Mouse (Mus musculus): ENCODE measurements around the gene 6330409D20Rik. TPM values are rescaled to one million over a fixed set of nuclear protein-coding genes. Genes with fewer than 3 reads are reported as not detected.

Gene 6330409D20Rik
- polyA plus RNA-seq, 1 experiment from 2014 or later: 0.33 TPM

DNA sequence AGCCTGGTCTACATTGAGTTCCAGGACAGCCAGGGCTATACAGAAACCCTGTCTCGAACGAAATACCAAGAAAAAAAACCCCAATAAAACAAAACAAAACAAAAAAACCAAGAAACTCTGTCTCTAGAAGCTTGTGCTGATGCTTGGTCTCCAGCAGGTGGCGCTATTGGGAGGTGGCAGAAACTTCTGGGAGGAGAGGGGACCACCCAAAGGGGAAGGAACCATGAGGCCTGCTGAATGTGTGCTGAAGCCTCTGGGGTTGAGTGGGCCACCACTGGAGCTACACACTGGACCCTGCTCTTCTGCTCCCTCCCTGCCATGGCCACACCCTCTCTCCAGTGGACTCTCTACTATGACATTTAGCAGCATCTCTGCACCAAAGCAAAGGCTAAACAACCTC, 32.2 kb downstream of the 6330409D20Rik start:
- Histone ChIP-seq H3K4me2 (ENCODE audit: low read depth, low read length) (no peak overlapping the region), H3K27me3 (replicated peaks; ENCODE audit: control insufficient read depth, insufficient read depth, low read length) (no peaks in the 10 kb centered on the region), H3K9ac (ENCODE audit: low read depth, low read length) (no peak overlapping the region), H3K4me3 (ENCODE audit: low read depth, low read length) (no peak overlapping the region), H3K9me3 (ENCODE audit: control insufficient read depth, low read length) (no peaks in the 10 kb centered on the region), H3K36me3 (ENCODE audit: control insufficient read depth, insufficient read depth, low read length) (peaks cover 70% of the 10 kb centered on the region), H3K4me1 (ENCODE audit: control insufficient read depth, insufficient read depth, low read length) (0 out of 2 replicates have a peak, but pooled peaks cover 3% of the 10 kb centered on the region), H3K27ac (replicated peaks; ENCODE audit: low read depth, low read length) (no peak overlapping the region)
- peak; percentile 73 for DNase-seq (ENCODE audit: low spot score)
- no peak for ATAC-seq (ENCODE audit: low read depth)
- 50% methylated on average over 3 of the region's 3 CpGs for WGBS

DNA sequence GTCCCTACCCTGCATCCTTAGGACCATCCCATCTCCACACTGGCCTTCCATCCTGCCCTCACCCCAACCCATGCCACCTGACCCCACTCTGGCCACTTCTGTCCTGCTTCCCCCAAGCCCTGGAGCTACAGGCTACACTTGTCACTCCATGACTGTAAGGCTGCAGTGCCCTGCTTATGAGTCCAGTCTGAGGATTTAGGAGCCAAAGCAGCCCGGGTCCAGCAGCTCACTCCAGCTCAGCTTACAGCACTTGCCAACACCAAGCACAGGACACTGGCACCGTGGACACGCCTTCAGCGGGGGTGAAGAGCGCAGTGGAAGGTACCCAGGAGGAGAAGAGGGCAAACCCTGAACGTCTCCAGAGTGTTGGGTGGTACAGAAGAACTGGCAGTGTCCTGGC, 33.8 kb downstream of the 6330409D20Rik start:
- H3K4me2 ChIP-seq (ENCODE audit: low read depth, low read length): no peak overlapping the region
- H3K4me3 ChIP-seq (ENCODE audit: low read depth, low read length): no peak overlapping the region
- ATAC-seq (ENCODE audit: low read depth) (no peak), DNase-seq (ENCODE audit: low spot score) (no peak)
- no peaks in the 10 kb centered on the region for H3K27me3 ChIP-seq (replicated peaks; ENCODE audit: control insufficient read depth, insufficient read depth, low read length)
- H3K9ac ChIP-seq (ENCODE audit: low read depth, low read length): no peak overlapping the region
- H3K27ac ChIP-seq (replicated peaks; ENCODE audit: low read depth, low read length): no peak overlapping the region
- no peaks in the 10 kb centered on the region for H3K9me3 ChIP-seq (ENCODE audit: control insufficient read depth, low read length)
- 0 out of 2 replicates have a peak, but pooled peaks cover 3% of the 10 kb centered on the region for H3K4me1 ChIP-seq (ENCODE audit: control insufficient read depth, insufficient read depth, low read length)
- peaks cover 82% of the 10 kb centered on the region for H3K36me3 ChIP-seq (ENCODE audit: control insufficient read depth, insufficient read depth, low read length)
- 92% methylated on average over 6 of the region's 6 CpGs for WGBS

DNA sequence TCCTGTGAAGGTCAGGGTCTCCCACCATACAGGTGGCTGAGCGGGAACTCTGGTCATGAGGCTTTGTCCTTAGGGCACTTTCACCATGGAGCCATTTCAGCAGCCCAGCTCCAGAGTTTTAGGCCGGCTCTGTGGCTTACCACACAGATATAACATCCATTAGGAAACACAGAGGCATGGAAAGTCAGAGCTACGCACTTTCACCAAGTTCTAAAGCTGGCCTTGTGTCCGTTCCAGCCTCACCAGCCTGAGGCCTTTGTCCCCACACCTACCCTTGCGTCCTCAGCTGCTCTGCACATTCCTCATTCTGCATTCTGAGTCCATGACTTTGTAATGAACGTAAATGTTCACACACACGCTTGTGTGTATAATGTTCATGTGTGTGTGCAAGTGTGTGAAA, 35.8 kb downstream of the 6330409D20Rik start:
- DNase-seq (ENCODE audit: low spot score) (no peak), ATAC-seq (ENCODE audit: low read depth) (no peak)
- Histone ChIP-seq H3K27me3 (replicated peaks; ENCODE audit: control insufficient read depth, insufficient read depth, low read length) (no peaks in the 10 kb centered on the region), H3K4me2 (ENCODE audit: low read depth, low read length) (no peak overlapping the region), H3K4me1 (ENCODE audit: control insufficient read depth, insufficient read depth, low read length) (no peaks in the 10 kb centered on the region), H3K9me3 (ENCODE audit: control insufficient read depth, low read length) (no peaks in the 10 kb centered on the region), H3K27ac (replicated peaks; ENCODE audit: low read depth, low read length) (no peak overlapping the region), H3K9ac (ENCODE audit: low read depth, low read length) (no peak overlapping the region), H3K4me3 (ENCODE audit: low read depth, low read length) (no peak overlapping the region), H3K36me3 (ENCODE audit: control insufficient read depth, insufficient read depth, low read length) (peaks cover 75% of the 10 kb centered on the region)
- 91% methylated on average over 7 of the region's 7 CpGs for WGBS

DNA sequence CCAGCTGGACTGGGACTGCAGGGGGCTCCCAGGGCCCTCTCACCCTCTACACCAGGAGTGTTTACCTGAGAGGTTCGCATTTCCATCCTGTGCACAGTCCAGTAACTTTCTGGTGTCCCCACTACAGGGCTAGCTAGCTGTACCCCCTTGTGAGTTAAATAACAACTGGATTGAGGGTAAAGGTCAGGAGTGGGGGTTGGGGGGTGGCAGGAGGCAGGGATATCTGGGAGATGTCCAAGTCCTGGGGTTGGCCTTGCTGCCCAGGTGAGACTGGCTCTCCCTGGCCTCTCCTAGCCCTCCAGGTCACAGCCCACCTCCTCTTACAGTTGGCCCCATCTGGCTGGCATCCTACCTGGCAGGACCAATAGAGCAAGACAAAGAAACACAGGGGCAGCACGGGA, 36.8 kb downstream of the 6330409D20Rik start, which contains the start of gene Fpgs:
Gene Fpgs, minus strand, starts transcription at position 125 of the 401 bp plus-strand sequence.
- Histone ChIP-seq H3K36me3 (ENCODE audit: control insufficient read depth, insufficient read depth, low read length) (peaks cover 65% of the 10 kb centered on the region), H3K27ac (replicated peaks; ENCODE audit: low read depth, low read length) (no peak within 1 kb of the TSS), H3K4me1 (ENCODE audit: control insufficient read depth, insufficient read depth, low read length) (no peaks in the 10 kb centered on the region), H3K9me3 (ENCODE audit: control insufficient read depth, low read length) (no peaks in the 10 kb centered on the region), H3K4me3 (ENCODE audit: low read depth, low read length) (no peak within 1 kb of the TSS), H3K4me2 (ENCODE audit: low read depth, low read length) (no peak within 1 kb of the TSS), H3K27me3 (replicated peaks; ENCODE audit: control insufficient read depth, insufficient read depth, low read length) (no peaks in the 10 kb centered on the region), H3K9ac (ENCODE audit: low read depth, low read length) (no peak within 1 kb of the TSS)
- ATAC-seq (ENCODE audit: low read depth) (no peak), DNase-seq (ENCODE audit: low spot score) (no peak)
- 81% methylated on average over 2 of the region's 2 CpGs for WGBS

DNA sequence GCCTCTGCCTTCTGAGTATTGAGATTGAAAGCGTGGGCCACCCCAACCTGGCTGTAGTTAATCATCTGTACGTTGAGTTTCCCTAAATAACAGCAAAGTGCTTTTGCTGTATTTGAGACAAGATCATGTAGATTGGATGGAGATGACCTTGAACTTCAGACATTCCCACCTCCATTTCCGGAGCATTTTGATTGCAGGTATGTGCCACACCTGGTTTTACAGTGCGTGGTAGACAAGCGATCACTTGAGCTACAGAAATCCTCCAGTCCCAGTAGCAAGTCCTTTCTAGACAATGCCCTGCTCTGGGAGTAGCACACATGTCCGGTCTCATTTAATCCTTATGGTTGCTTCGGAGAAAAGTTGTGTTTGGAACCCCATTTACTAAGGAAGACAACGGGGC, 37.8 kb downstream of the 6330409D20Rik start:
- no peak overlapping the region for H3K27ac ChIP-seq (replicated peaks; ENCODE audit: low read depth, low read length)
- no peak for DNase-seq (ENCODE audit: low spot score)
- no peaks in the 10 kb centered on the region for H3K4me1 ChIP-seq (ENCODE audit: control insufficient read depth, insufficient read depth, low read length)
- H3K9ac ChIP-seq (ENCODE audit: low read depth, low read length): no peak overlapping the region
- H3K36me3 ChIP-seq (ENCODE audit: control insufficient read depth, insufficient read depth, low read length): peaks cover 55% of the 10 kb centered on the region
- no peak overlapping the region for H3K4me2 ChIP-seq (ENCODE audit: low read depth, low read length)
- H3K9me3 ChIP-seq (ENCODE audit: control insufficient read depth, low read length): no peaks in the 10 kb centered on the region
- no peak overlapping the region for H3K4me3 ChIP-seq (ENCODE audit: low read depth, low read length)
- no peaks in the 10 kb centered on the region for H3K27me3 ChIP-seq (replicated peaks; ENCODE audit: control insufficient read depth, insufficient read depth, low read length)
- ATAC-seq (ENCODE audit: low read depth): no peak
- 92% methylated on average over 8 of the region's 8 CpGs for WGBS

DNA sequence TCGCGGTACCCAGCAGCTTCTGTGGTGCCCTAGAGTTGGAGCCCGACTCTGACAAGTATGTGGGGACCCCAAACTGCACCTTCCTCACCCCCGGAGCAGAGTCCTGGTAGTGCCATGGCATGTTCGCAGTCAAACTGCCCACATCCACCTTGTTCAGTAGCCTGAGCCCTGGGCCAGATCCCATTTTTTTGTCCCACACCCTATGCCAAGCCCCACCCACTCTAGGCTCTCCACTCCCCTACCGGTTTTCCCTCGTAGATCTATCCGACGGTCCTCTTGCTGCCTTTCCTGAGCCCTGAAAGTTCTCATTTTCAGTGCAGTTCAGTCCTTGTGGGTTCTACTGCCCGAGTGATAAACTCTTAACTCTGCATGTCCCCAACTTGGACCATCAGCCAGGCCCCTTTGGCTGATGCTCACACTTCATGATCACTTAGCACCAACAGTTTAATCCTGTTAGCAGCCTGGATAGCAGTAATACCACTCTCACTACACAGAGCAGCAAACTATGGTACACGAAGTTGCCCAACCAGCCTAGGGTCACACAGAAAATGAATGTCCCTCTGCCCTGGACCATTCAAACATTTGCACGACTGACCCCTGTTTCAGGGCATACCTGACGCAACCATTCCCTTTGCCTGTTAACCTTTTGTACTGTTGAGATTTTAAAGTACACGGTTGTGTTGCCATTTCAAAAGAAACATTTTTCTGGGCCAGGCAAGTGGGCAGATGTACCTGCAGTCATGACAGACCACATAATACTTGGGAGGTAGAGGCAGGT, 39.7 kb downstream of the 6330409D20Rik start:
- H3K9me3 ChIP-seq (ENCODE audit: control insufficient read depth, low read length): no peaks in the 10 kb centered on the region
- DNase-seq (ENCODE audit: low spot score): no peak
- H3K27me3 ChIP-seq (replicated peaks; ENCODE audit: control insufficient read depth, insufficient read depth, low read length): no peaks in the 10 kb centered on the region
- H3K36me3 ChIP-seq (ENCODE audit: control insufficient read depth, insufficient read depth, low read length): peaks cover 36% of the 10 kb centered on the region
- no peak overlapping the region for H3K9ac ChIP-seq (ENCODE audit: low read depth, low read length)
- no peak overlapping the region for H3K4me2 ChIP-seq (ENCODE audit: low read depth, low read length)
- no peak overlapping the region for H3K4me3 ChIP-seq (ENCODE audit: low read depth, low read length)
- no peak overlapping the region for H3K27ac ChIP-seq (replicated peaks; ENCODE audit: low read depth, low read length)
- no peak for ATAC-seq (ENCODE audit: low read depth)
- H3K4me1 ChIP-seq (ENCODE audit: control insufficient read depth, insufficient read depth, low read length): no peaks in the 10 kb centered on the region
- 90% methylated on average over 14 of the region's 14 CpGs for WGBS

DNA sequence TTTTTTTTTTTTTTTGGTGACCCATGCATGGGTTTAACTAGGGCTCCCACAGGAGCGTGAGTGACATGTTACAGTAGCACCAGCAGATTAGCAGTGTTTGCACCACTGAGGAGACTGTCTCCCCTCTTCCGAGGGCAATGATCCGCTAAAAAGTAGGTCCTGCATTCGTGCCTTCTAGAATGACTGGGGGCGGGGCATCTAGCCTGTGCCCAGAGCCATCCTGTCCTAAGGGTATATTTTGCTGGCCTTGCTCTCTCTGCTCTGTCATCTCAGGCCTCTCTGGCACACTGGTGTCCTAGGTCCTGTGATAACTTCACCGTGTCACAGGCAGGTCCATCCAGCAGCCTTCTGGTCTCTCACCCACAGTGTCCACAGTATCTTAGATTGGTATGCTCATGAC, 41.1 kb downstream of the 6330409D20Rik start:
- ATAC-seq (ENCODE audit: low read depth): no peak

DNA sequence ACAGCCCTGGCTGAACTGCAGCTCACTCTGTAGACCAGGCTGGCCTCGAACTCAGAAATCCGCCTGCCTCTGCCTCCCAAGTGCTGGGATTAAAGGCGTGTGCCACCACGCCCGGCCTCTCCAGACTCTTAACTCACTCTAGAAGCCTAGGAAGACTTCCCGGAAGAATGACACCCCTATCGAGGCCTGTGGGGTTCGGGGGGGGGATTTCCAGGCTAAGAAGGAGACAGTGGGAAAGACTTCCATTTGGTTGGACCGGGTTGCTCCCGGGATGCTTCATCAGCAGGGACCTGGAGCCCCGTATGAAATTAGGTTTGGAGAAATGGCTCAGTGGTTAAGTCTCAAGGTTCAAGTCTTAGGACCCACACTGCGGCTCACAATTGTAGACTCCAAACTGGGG, 46.1 kb downstream of the 6330409D20Rik start:
- peak overlapping the region; percentile 69 for H3K4me3 ChIP-seq (ENCODE audit: low read depth, low read length)
- peak overlapping the region; percentile 55 for H3K4me2 ChIP-seq (ENCODE audit: low read depth, low read length)
- 86% methylated on average over 12 of the region's 12 CpGs for WGBS
- no peaks in the 10 kb centered on the region for H3K27me3 ChIP-seq (replicated peaks; ENCODE audit: control insufficient read depth, insufficient read depth, low read length)
- peak overlapping the region; percentile 53; the same call in 1 of the 2 replicates for H3K9ac ChIP-seq (ENCODE audit: low read depth, low read length)
- peaks cover 5% of the 10 kb centered on the region; the same call in 1 of the 2 replicates for H3K4me1 ChIP-seq (ENCODE audit: control insufficient read depth, insufficient read depth, low read length)
- no peak overlapping the region for H3K27ac ChIP-seq (replicated peaks; ENCODE audit: low read depth, low read length)
- ATAC-seq (ENCODE audit: low read depth): no peak
- no peak for DNase-seq (ENCODE audit: low spot score)
- H3K36me3 ChIP-seq (ENCODE audit: control insufficient read depth, insufficient read depth, low read length): 0 out of 2 replicates have a peak, but pooled peaks cover 4% of the 10 kb centered on the region
- no peaks in the 10 kb centered on the region for H3K9me3 ChIP-seq (ENCODE audit: control insufficient read depth, low read length)

More for the DNA sequence above, 41.1 kb downstream of the 6330409D20Rik start:
- H3K27ac ChIP-seq (replicated peaks; ENCODE audit: low read depth, low read length): no peak overlapping the region
- peaks cover 22% of the 10 kb centered on the region for H3K36me3 ChIP-seq (ENCODE audit: control insufficient read depth, insufficient read depth, low read length)
- H3K4me1 ChIP-seq (ENCODE audit: control insufficient read depth, insufficient read depth, low read length): no peaks in the 10 kb centered on the region
- 76% methylated on average over 6 of the region's 6 CpGs for WGBS
- no peak overlapping the region for H3K4me3 ChIP-seq (ENCODE audit: low read depth, low read length)
- no peaks in the 10 kb centered on the region for H3K9me3 ChIP-seq (ENCODE audit: control insufficient read depth, low read length)
- H3K27me3 ChIP-seq (replicated peaks; ENCODE audit: control insufficient read depth, insufficient read depth, low read length): no peaks in the 10 kb centered on the region
- H3K9ac ChIP-seq (ENCODE audit: low read depth, low read length): no peak overlapping the region
- H3K4me2 ChIP-seq (ENCODE audit: low read depth, low read length): no peak overlapping the region
- no peak for DNase-seq (ENCODE audit: low spot score)

All from embryonic facial prominence, embryonic 14.5 days (tissue).